Mouse (Mus musculus) neural tube, embryonic 11.5 days (tissue): ENCODE results near the gene Mier1. TPM values are rescaled to one million over a fixed set of nuclear protein-coding genes. Genes with fewer than 3 reads are reported as not detected.

Experiments
- ATAC-seq: fragments of 200-750 bp; cut with Nextera tagmentation; 2 replicates; pipeline ENCODE4 v1.8.0; 2017; ENCODE audit warnings: moderate number of reproducible peaks, mild to moderate bottlenecking, moderate TSS enrichment, moderate library complexity; ENCODE audit not compliant: insufficient read depth, low FRiP score, low TSS enrichment
- DNase-seq: peaks from one replicate; pipeline ENCODE4 v3.0.0-alpha.2; 2015; ENCODE audit warnings: low spot score
- H3K27ac ChIP-seq: fragments of 300-500 bp; sonication (generic); 2 replicates; pipeline ENCODE4 v1.5.1; 2014; ENCODE audit warnings: low read depth, mild to moderate bottlenecking, low read length
- H3K27me3 ChIP-seq: fragments of 300-500 bp; sonication (generic); 2 replicates; pipeline ENCODE4 v1.6.1; 2014; ENCODE audit warnings: mild to moderate bottlenecking, low read length, mixed read lengths; ENCODE audit not compliant: control insufficient read depth, insufficient read depth
- H3K36me3 ChIP-seq: fragments of 300-500 bp; sonication (generic); 2 replicates; pipeline ENCODE4 v1.6.1; 2014; ENCODE audit warnings: mild to moderate bottlenecking, low read length, moderate library complexity, mixed read lengths; ENCODE audit not compliant: control insufficient read depth, insufficient read depth
- H3K4me1 ChIP-seq: fragments of 300-500 bp; sonication (generic); 2 replicates; pipeline ENCODE4 v1.6.1; 2014; ENCODE audit warnings: low read length, mixed read lengths; ENCODE audit not compliant: control insufficient read depth, insufficient read depth
- H3K4me2 ChIP-seq: fragments of 300-500 bp; sonication (generic); 2 replicates; pipeline ENCODE4 v1.6.1; 2014; ENCODE audit warnings: low read depth, mild to moderate bottlenecking, moderate library complexity
- H3K4me3 ChIP-seq: fragments of 300-500 bp; sonication (generic); 2 replicates; pipeline ENCODE4 v1.5.1; 2014; ENCODE audit warnings: low read depth, low read length
- H3K9ac ChIP-seq: fragments of 300-500 bp; sonication (generic); 2 replicates; pipeline ENCODE4 v1.6.1; 2014; ENCODE audit warnings: mild to moderate bottlenecking, low read length
- H3K9me3 ChIP-seq: fragments of 300-500 bp; sonication (generic); 2 replicates; pipeline ENCODE4 v1.6.1; 2016; ENCODE audit warnings: low read length; ENCODE audit not compliant: control insufficient read depth
- WGBS: fragments of 180-500 bp; shearing (Covaris S2); extraction: QIAGEN DNeasy Blood & Tissue Kit; methylation state at CpG from one replicate; pipeline ENCODE4 v1.1.7; 2014; 5-methylcytosine and 5-hydroxymethylcytosine counted together
- polyA plus RNA-seq: library from polyadenylated mRNA; unstranded; fragments of >200 nt; fragmentation: Nextera tagmentation; extraction: Ambion mirVana; gene quantifications from 2 replicates; pipeline ENCODE4 v1.2.1, GENCODE M21; 2014

Gene Mier1
- polyA plus RNA-seq, 1 experiment from 2014 or later: 29.6 TPM

- ATAC-seq (no peak), DNase-seq (no peak)
- H3K4me1 ChIP-seq: no peaks in the 10 kb centered on the region
- no peak overlapping the region for H3K4me2 ChIP-seq
- WGBS: 46% methylated on average over 4 of the region's 4 CpGs
- H3K9ac ChIP-seq: no peak overlapping the region
- no peak overlapping the region for H3K4me3 ChIP-seq
- H3K27ac ChIP-seq: no peak overlapping the region
- no peaks in the 10 kb centered on the region for H3K36me3 ChIP-seq
- no peaks in the 10 kb centered on the region for H3K9me3 ChIP-seq
- no peaks in the 10 kb centered on the region for H3K27me3 ChIP-seq
Observed at GRCm38 (mm10) chr4:103199086-103199485, 84.9 kb downstream of the Mier1 start.

GRCm38 (mm10) chr4:103200046-103200445 is 85.9 kb downstream of the Mier1 start:
- Histone ChIP-seq H3K27ac (no peak overlapping the region), H3K9ac (no peak overlapping the region), H3K4me3 (no peak overlapping the region), H3K4me2 (no peak overlapping the region), H3K9me3 (no peaks in the 10 kb centered on the region), H3K27me3 (no peaks in the 10 kb centered on the region), H3K4me1 (no peaks in the 10 kb centered on the region), H3K36me3 (0 out of 2 replicates have a peak, but pooled peaks cover 2% of the 10 kb centered on the region)
- ATAC-seq: no peak
- DNase-seq: no peak
- 91% methylated on average over 1 of the region's 1 CpGs for WGBS

GRCm38 (mm10) chr4:103203646-103204045 is 89.5 kb downstream of the Mier1 start:
- Histone ChIP-seq H3K4me1 (no peaks in the 10 kb centered on the region), H3K4me3 (no peak overlapping the region), H3K36me3 (0 out of 2 replicates have a peak, but pooled peaks cover 2% of the 10 kb centered on the region), H3K27me3 (no peaks in the 10 kb centered on the region), H3K9ac (no peak overlapping the region), H3K27ac (no peak overlapping the region), H3K9me3 (no peaks in the 10 kb centered on the region), H3K4me2 (no peak overlapping the region)
- ATAC-seq (no peak), DNase-seq (no peak)
- 90% methylated on average over 2 of the region's 2 CpGs for WGBS

- no peak overlapping the region for H3K9ac ChIP-seq
- 0 out of 2 replicates have a peak, but pooled peaks cover 2% of the 10 kb centered on the region for H3K36me3 ChIP-seq
- ATAC-seq (no peak), DNase-seq (no peak)
- 93% methylated on average over 1 of the region's 1 CpGs for WGBS
- no peak overlapping the region for H3K4me3 ChIP-seq
- no peaks in the 10 kb centered on the region for H3K27me3 ChIP-seq
- no peak overlapping the region for H3K4me2 ChIP-seq
- no peaks in the 10 kb centered on the region for H3K4me1 ChIP-seq
- H3K9me3 ChIP-seq: no peaks in the 10 kb centered on the region
- H3K27ac ChIP-seq: no peak overlapping the region
Observed at GRCm38 (mm10) chr4:103208553-103208952, 94.4 kb downstream of the Mier1 start.

- no peaks in the 10 kb centered on the region for H3K9me3 ChIP-seq
- DNase-seq: peak; percentile 27
- H3K27me3 ChIP-seq: no peaks in the 10 kb centered on the region
Observed at GRCm38 (mm10) chr4:103213859-103214497, 99.8 kb downstream of the Mier1 start.

GRCm38 (mm10) chr4:103214498-103214924 is 100.3 kb downstream of the Mier1 start:
- ATAC-seq (peak; percentile 76), DNase-seq (peak; percentile 78)
- Histone ChIP-seq H3K36me3 (no peaks in the 10 kb centered on the region), H3K27me3 (no peaks in the 10 kb centered on the region), H3K9ac (peak overlapping the region; percentile 97), H3K4me2 (peak overlapping the region; percentile 54), H3K4me1 (no peaks in the 10 kb centered on the region), H3K27ac (peak overlapping the region; percentile 93), H3K4me3 (peak overlapping the region; percentile 88), H3K9me3 (no peaks in the 10 kb centered on the region)
- WGBS: under 1% methylated on average over 31 of the region's 48 CpGs

More at GRCm38 (mm10) chr4:103213859-103214497, 99.8 kb downstream of the Mier1 start:
- no peaks in the 10 kb centered on the region for H3K4me1 ChIP-seq
- H3K9ac ChIP-seq: peak overlapping the region; percentile 97
- H3K4me2 ChIP-seq: peak overlapping the region; percentile 54
- no peak for ATAC-seq
- WGBS: 6% methylated on average over 30 of the region's 30 CpGs
- peak overlapping the region; percentile 93 for H3K27ac ChIP-seq
- peak overlapping the region; percentile 88 for H3K4me3 ChIP-seq
- H3K36me3 ChIP-seq: no peaks in the 10 kb centered on the region

Other genes starting within 250 kb of the Mier1 start
- gene Tctex1d1, start 135.8 kb upstream of the Mier1 start, polyA plus RNA-seq: 0.44 and 1.2 TPM in 2 replicates
- not detected in 2 replicates for gene Insl5, start 87.5 kb upstream of the Mier1 start, polyA plus RNA-seq
- 5.7 and 5.8 TPM in 2 replicates for gene Wdr78, start 165 bp downstream of the Mier1 start, polyA plus RNA-seq
- 12.0 TPM in 2 replicates for gene Slc35d1, start 100.8 kb downstream of the Mier1 start, polyA plus RNA-seq
- gene 4921539E11Rik, start 176.5 kb downstream of the Mier1 start, polyA plus RNA-seq: not detected in 2 replicates
- gene Oma1, start 199.4 kb downstream of the Mier1 start, polyA plus RNA-seq: 13.3 and 13.7 TPM in 2 replicates